Mouse (Mus musculus) brain, embryonic 14.5 days (tissue): ENCODE results near the gene Tbxas1. TPM values are rescaled to one million over a fixed set of nuclear protein-coding genes. Genes with fewer than 3 reads are reported as not detected.
A peak's percentile ranks its signal among the peaks of the same experiment; 100 is the strongest.

Source experiments
- DNase-seq: peaks from one replicate; pipeline ENCODE4 v3.0.0-alpha.2; 2011; ENCODE audit warnings: low read depth
- CTCF ChIP-seq: fragments of 200-500 bp; IDR thresholded peaks from 2 replicates; pipeline ENCODE4 v1.5.1; 2012; ENCODE audit warnings: inconsistent platforms, mild to moderate bottlenecking, moderate library complexity, borderline replicate concordance; ENCODE audit not compliant: insufficient read depth, insufficient read length; ENCODE audit errors: extremely low read depth
- POLR2A ChIP-seq: fragments of 200-500 bp; IDR thresholded peaks from 2 replicates; pipeline ENCODE4 v1.6.1; 2012; ENCODE audit warnings: mild to moderate bottlenecking, inconsistent platforms, borderline replicate concordance; ENCODE audit not compliant: poor library complexity, insufficient read depth, insufficient read length, severe bottlenecking; ENCODE audit errors: extremely low read depth
- polyA plus RNA-seq: library from polyadenylated mRNA; depleted of rRNA; stranded (reverse); fragments of >200 nt; gene quantifications from 2 replicates; pipeline ENCODE4 v1.2.3, GENCODE M21; 2012

The Tbxas1 gene
- polyA plus RNA-seq, 1 experiment, result 0.93 TPM

GRCm38 (mm10) chr6:38865805-38866204 lies 9.4 kb upstream of the Tbxas1 start:
- DNase-seq, result no peak
- TF ChIP-seq POLR2A (no peak), CTCF (no peak)

DNA sequence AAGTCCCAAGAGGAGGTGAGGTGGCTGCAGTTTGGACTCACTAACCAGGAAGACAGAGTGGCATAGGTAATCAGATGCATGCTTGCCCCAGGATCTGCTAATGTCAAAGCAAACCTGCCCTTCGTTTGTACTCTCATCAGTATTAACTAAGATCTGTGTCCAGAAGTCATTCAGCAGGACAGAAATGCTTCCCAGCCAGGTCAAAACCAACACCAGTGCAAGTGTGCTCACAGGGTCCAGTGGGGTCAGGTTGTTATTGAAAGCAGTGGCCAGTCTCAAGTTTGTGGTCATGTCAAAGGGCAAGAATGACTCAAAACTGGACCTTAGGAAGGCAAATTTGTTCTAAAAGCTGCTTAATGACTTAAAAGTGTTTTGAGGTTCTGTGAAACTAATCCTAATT lies 8.8 kb upstream of the Tbxas1 start:
- TF ChIP-seq CTCF (no peak), POLR2A (no peak)
- DNase-seq, result no peak

GRCm38 (mm10) chr6:38866761-38867160 lies 8.4 kb upstream of the Tbxas1 start:
- TF ChIP-seq POLR2A (no peak), CTCF (no peak)
- no peak for DNase-seq

GRCm38 (mm10) chr6:38867291-38867690 lies 7.9 kb upstream of the Tbxas1 start:
- DNase-seq, result no peak
- no peak for TF ChIP-seq POLR2A
- no peak for TF ChIP-seq CTCF

DNA sequence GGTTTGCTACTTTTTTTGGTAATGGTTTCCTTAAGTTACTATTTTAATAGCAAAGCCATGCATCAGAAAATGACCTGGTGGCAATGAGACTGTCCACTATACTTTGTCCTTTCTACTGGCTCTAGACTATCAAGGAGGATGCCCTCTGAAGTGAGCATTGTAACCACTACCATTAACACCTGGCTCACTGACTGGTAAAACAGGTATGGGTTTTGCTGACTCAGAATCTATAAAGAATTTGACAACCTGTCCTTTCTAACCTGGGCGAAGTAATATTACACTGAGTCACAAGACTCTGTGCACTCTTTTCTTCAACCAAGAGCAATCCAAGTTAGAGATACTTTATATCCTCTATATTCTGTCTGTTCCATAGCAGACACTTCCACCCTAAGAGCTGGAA lies 6.2 kb upstream of the Tbxas1 start:
- no peak for DNase-seq
- TF ChIP-seq CTCF (no peak), POLR2A (no peak)

GRCm38 (mm10) chr6:38870070-38870469 lies 5.1 kb upstream of the Tbxas1 start:
- TF ChIP-seq POLR2A (no peak), CTCF (no peak)
- no peak for DNase-seq

DNA sequence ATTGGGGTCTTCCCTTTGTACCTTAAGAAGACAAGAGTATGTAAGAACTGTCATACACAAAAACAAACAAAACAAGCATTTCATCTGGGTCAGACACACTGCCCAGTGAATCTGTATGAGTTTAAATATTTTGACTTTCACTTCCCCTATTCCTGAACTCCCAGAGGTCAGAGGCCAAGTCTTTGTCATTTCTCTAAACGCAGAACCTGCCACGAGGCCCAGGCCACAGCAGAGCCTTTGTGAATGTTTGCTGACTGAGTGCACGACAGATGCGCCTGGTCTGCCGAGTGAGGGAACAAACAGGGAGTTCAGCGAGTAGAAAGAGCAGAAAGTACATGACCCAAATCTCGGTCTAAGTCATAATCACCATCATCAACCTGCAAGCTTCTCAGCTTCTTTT lies 4.2 kb upstream of the Tbxas1 start:
- peak; percentile 37 for DNase-seq
- no peak for TF ChIP-seq POLR2A

- no peak for TF ChIP-seq CTCF
- no peak for TF ChIP-seq POLR2A
- DNase-seq, result no peak
Observed at GRCm38 (mm10) chr6:38873316-38873715, 1.9 kb upstream of the Tbxas1 start.

- TF ChIP-seq POLR2A (0 out of 2 replicates have a peak, but pooled peaks have one; percentile 18), CTCF (peak; percentile 42; the same call in 1 of the 2 replicates)
- peak; percentile 87 for DNase-seq
Observed at GRCm38 (mm10) chr6:38874035-38874434, 1.2 kb upstream of the Tbxas1 start.

DNA sequence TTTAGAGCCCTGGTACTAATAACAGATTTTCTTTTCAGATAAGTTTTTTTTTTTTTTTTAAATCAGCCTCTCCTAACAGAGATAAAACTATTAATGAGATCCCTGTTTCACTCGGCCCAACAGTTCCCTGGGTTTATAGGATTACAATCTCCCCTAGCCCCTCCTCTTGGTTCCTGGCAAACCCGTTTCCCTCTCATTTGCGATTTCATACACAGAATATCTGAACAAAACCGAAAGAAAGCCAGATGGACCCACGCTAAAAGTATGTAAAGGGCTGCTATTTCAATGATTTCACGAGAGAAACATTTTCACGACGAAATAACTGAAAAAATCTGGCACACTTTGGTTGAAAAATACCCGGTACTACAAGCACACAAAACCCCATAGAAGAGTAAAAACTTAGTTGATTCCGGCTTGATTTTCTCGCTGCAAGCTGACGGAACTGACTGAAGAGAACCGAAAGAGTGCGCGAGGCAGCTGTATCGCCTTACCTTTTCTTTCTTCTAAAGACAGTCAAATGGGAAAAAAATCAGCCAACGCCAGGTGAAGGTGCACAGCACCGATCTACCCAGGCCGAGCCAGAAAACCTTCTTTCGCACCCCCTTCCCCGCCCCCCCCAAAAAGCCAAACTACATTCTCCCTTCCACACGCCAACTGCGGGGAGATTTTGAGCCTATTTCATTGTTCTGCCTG lies 493 bp upstream of the Tbxas1 start:
- DNase-seq, result peak; percentile 67
- TF ChIP-seq CTCF (no peak), POLR2A (no peak)

GRCm38 (mm10) chr6:38876071-38876911 lies 1.1 kb downstream of the Tbxas1 start, which contains the start of gene Hipk2:
TSS of gene Hipk2 (minus strand) at chr6:38876165.
- TF ChIP-seq POLR2A, result peak; percentile 62
- peak; percentile 18; the same call in 1 of the 2 replicates for TF ChIP-seq CTCF
- peak; percentile 94 for DNase-seq

- no peak for DNase-seq
- TF ChIP-seq POLR2A, result no peak
- TF ChIP-seq CTCF, result no peak
Observed at GRCm38 (mm10) chr6:38877674-38878073, 2.5 kb downstream of the Tbxas1 start.

DNA sequence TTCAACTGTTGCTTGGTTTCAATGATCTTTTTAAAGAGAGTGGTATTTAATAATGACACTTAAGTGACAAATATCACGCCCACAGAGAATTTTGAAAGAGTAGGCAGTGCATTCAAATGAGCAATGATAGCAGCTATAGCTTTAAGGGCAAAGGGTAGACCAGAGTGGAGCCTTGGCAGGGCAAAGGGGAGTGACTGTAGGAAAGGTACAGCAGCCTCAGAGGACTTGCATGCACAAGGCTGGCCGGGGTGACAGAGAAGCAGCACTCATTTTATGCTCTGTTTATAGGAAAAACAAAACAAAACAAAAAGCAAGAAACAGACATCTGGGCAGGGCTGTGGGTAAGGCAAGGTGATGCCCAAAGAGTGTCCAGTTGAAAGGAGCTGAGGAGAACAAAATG lies 6.3 kb downstream of the Tbxas1 start:
- TF ChIP-seq CTCF (no peak), POLR2A (no peak)
- DNase-seq, result no peak
